ENCODE assay signal across 14 mouse cellular contexts in the genomic region with DNA sequence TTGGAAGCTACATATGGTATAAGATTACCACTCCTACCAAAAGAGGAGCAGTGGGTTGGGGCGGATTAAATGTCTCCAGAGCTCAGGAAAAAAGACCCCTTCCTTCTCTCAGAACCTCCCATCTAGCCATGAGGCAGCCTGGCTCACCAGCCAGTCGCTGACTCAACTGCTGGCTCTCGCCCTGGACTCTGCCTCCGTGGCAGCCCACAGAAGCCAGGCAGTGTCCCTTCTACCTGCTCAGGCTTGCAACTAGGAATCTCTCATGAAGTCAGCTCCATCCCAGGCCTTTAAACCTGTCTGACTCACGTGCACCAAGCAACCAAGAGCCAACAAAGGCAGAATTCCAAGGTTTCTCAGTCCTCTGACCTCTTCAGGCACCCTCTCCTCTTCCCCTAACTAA.
A peak's percentile ranks its signal among the peaks of the same experiment; 100 is the strongest.
DNase-seq lines count a peak whose midpoint lies in the region; ATAC-seq and TF ChIP-seq lines count a peak whose summit lies in the region.
"Had no signal": no experiment of that assay in that cellular context is flagged by ENCODE, and none has a peak within 500 bp of the region (broad histone marks: within the 10 kb centered on the region; RNA-seq: fewer than 3 reads in every experiment).

No protein-coding gene starts in this region.

- H3K9ac ChIP-seq in embryonic facial prominence, embryonic 15.5 days, result no peak overlapping the region
- H3K9ac ChIP-seq: embryonic facial prominence, embryonic 12.5 days; liver, embryonic 15.5 days; neural tube, embryonic 13.5 days had no signal

- H3K27me3 ChIP-seq in embryonic facial prominence, embryonic 15.5 days, result no peaks in the 10 kb centered on the region
- H3K27me3 ChIP-seq: embryonic facial prominence, embryonic 12.5 days; liver, embryonic 15.5 days; neural tube, embryonic 13.5 days had no signal

- no peaks in the 10 kb centered on the region for H3K9me3 ChIP-seq in embryonic facial prominence, embryonic 15.5 days (replicated peaks)
- H3K9me3 ChIP-seq: embryonic facial prominence, embryonic 12.5 days; liver, embryonic 15.5 days; megakaryocyte, embryonic 14.5 days; neural tube, embryonic 13.5 days had no signal

- H3K4me3 ChIP-seq in layer of hippocampus, adult 2 months, result no peak overlapping the region
- no peak overlapping the region for H3K4me3 ChIP-seq in embryonic facial prominence, embryonic 15.5 days (replicated peaks)
- H3K4me3 ChIP-seq: embryonic facial prominence, embryonic 12.5 days; liver, embryonic 15.5 days; megakaryocyte, embryonic 14.5 days; neural tube, embryonic 13.5 days had no signal

- DNase-seq in adrenal gland, postnatal 36 days, result peak; percentile 38 to 46
- no peak for DNase-seq in adrenal gland, postnatal 10 days
- no peak for DNase-seq in layer of hippocampus, adult 2 months (ENCODE audit: low spot score in 2 of 2)
- no peak for DNase-seq in layer of hippocampus, postnatal 36 days
- DNase-seq in NIH3T3 (ENCODE audit: low read depth), result peak; percentile 47
- DNase-seq in kidney, adult 11 months, result no peak
- DNase-seq in gastrocnemius, adult 18-20 months (ENCODE audit: low spot score), result no peak
- DNase-seq: B cell, adult 2 months; kidney, adult 2 months had no signal

- WGBS in embryonic facial prominence, embryonic 15.5 days, result 30% methylated on average over 5 of the region's 5 CpGs

- H3K4me2 ChIP-seq in embryonic facial prominence, embryonic 15.5 days (replicated peaks), result no peak overlapping the region
- H3K4me2 ChIP-seq: embryonic facial prominence, embryonic 12.5 days; liver, embryonic 15.5 days; neural tube, embryonic 13.5 days had no signal

- no peak for TF ChIP-seq CTCF in layer of hippocampus, adult 2 months (conservative IDR thresholded peaks at IDR 0.05)

- peak overlapping the region; percentile 84 for H3K27ac ChIP-seq in layer of hippocampus, adult 2 months
- H3K27ac ChIP-seq in embryonic facial prominence, embryonic 15.5 days (replicated peaks), result peak overlapping the region; percentile 63
- H3K27ac ChIP-seq: embryonic facial prominence, embryonic 12.5 days; liver, embryonic 15.5 days; neural tube, embryonic 13.5 days had no signal

- no peak for ATAC-seq in embryonic facial prominence, embryonic 15.5 days (ENCODE audit: insufficient number of reproducible peaks, low FRiP score, low TSS enrichment, low read depth)

- H3K4me1 ChIP-seq in embryonic facial prominence, embryonic 15.5 days, result peaks cover 29% of the 10 kb centered on the region
- H3K4me1 ChIP-seq: liver, embryonic 15.5 days had no signal

- H3K36me3 ChIP-seq in embryonic facial prominence, embryonic 15.5 days, result no peaks in the 10 kb centered on the region
- H3K36me3 ChIP-seq: embryonic facial prominence, embryonic 12.5 days; liver, embryonic 15.5 days; neural tube, embryonic 13.5 days had no signal

Comparison
In these comparisons a context has a peak if more than half of its experiments do, and no peak if none do; other contexts are left out.
1. DNase-seq: peak in adrenal gland, postnatal 36 days (2 of 2) and NIH3T3 (single experiment); none in adrenal gland, postnatal 10 days (single experiment), layer of hippocampus, adult 2 months (0 of 2), layer of hippocampus, postnatal 36 days (0 of 2), kidney, adult 11 months (single experiment) and gastrocnemius, adult 18-20 months (single experiment).